Mouse (Mus musculus) CH12.LX (cell line): ENCODE measurements around the gene Pex12. TPM values are rescaled to one million over a fixed set of nuclear protein-coding genes. Genes with fewer than 3 reads are reported as not detected.

Source experiments
- DNase-seq: peaks from one replicate; pipeline ENCODE4 v3.0.0-alpha.2; 2013; ENCODE audit errors: extremely low read depth
- H3K27ac ChIP-seq: 2 replicates; pipeline ENCODE4 v1.5.1; 2012; ENCODE audit warnings: low read depth, mild to moderate bottlenecking, control low read depth, moderate library complexity; ENCODE audit not compliant: insufficient read depth
- H3K27me3 ChIP-seq: replicated peaks from 2 replicates; pipeline ENCODE3; 2012; ENCODE audit warnings: inconsistent platforms
- H3K36me3 ChIP-seq, 2 experiments: replicated peaks in 1 of 2; 2 replicates each; pipeline versions ENCODE3 to v1.6.1; 2012; ENCODE audit warnings: inconsistent platforms in 1 of 2, low read length in 1 of 2, mild to moderate bottlenecking in 1 of 2, mixed read lengths in 1 of 2, moderate library complexity in 1 of 2; ENCODE audit not compliant: control insufficient read depth in 1 of 2, insufficient read depth in 1 of 2
- H3K4me1 ChIP-seq, 2 experiments: 2 replicates each; pipeline ENCODE4 v1.6.1; 2012; ENCODE audit warnings: inconsistent platforms in 1 of 2, moderate library complexity in 1 of 2; ENCODE audit not compliant: insufficient read depth in 2 of 2, control insufficient read depth in 1 of 2
- H3K4me2 ChIP-seq: 2 replicates; pipeline ENCODE4 v1.6.1; 2012; ENCODE audit warnings: low read depth, mild to moderate bottlenecking, control low read depth; ENCODE audit not compliant: poor library complexity, insufficient read depth, severe bottlenecking
- H3K4me3 ChIP-seq, 3 experiments: fragments of 150-350 bp in 1 of 3; sonication (generic) in 1 of 3; replicated peaks in 1 of 3; 2 replicates each; pipeline versions ENCODE3 to v1.5.1; 2011 to 2012; ENCODE audit warnings: low read depth in 2 of 3, low read length in 2 of 3, mild to moderate bottlenecking in 2 of 3, moderate library complexity in 2 of 3, control low read depth in 1 of 3, improper control_type of control experiment in 1 of 3, inconsistent platforms in 1 of 3, mixed read lengths in 1 of 3; ENCODE audit not compliant: poor library complexity in 1 of 3
- H3K79me2 ChIP-seq: replicated peaks from 2 replicates; pipeline ENCODE4 v1.6.1; 2012; ENCODE audit warnings: mild to moderate bottlenecking, moderate library complexity; ENCODE audit not compliant: control insufficient read depth, poor library complexity, insufficient read depth, severe bottlenecking; ENCODE audit errors: extremely low read depth
- H3K9ac ChIP-seq: 2 replicates; pipeline ENCODE4 v1.6.1; 2012; ENCODE audit warnings: low read depth, mild to moderate bottlenecking, control low read depth, moderate library complexity; ENCODE audit not compliant: insufficient read depth
- H3K9me3 ChIP-seq: replicated peaks from 2 replicates; pipeline ENCODE3; 2012; ENCODE audit warnings: low read length, inconsistent platforms, mixed read lengths
- BHLHE40 ChIP-seq: IDR thresholded peaks from 2 replicates; pipeline ENCODE4 v1.6.1; 2011; ENCODE audit warnings: mild to moderate bottlenecking, low read depth, low read length, improper control_type of control experiment
- CHD1 ChIP-seq: IDR thresholded peaks from 2 replicates; pipeline ENCODE4 v1.6.1; 2012; ENCODE audit warnings: low read depth, low read length, improper control_type of control experiment, inconsistent platforms
- CHD2 ChIP-seq: IDR thresholded peaks from 2 replicates; pipeline ENCODE4 v1.6.1; 2011; ENCODE audit warnings: low read length, improper control_type of control experiment
- E2F4 ChIP-seq: IDR thresholded peaks from 2 replicates; pipeline ENCODE4 v1.6.1; 2011; ENCODE audit warnings: low read depth, low read length, improper control_type of control experiment; ENCODE audit not compliant: insufficient replicate concordance
- EP300 ChIP-seq: IDR thresholded peaks from 2 replicates; pipeline ENCODE4 v1.6.1; 2011; ENCODE audit warnings: low read length, improper control_type of control experiment
- ETS1 ChIP-seq: conservative IDR thresholded peaks from 2 replicates; pipeline ENCODE4 v1.6.1; 2012; ENCODE audit warnings: low read depth, mild to moderate bottlenecking, inconsistent platforms, low read length, improper control_type of control experiment, moderate library complexity
- GABPA ChIP-seq: IDR thresholded peaks from 2 replicates; pipeline ENCODE4 v1.6.1; 2012; ENCODE audit warnings: low read depth, low read length, improper control_type of control experiment, inconsistent platforms; ENCODE audit not compliant: insufficient replicate concordance
- HCFC1 ChIP-seq: IDR thresholded peaks from 2 replicates; pipeline ENCODE4 v1.6.1; 2012; ENCODE audit warnings: low read depth, mild to moderate bottlenecking, inconsistent platforms, low read length, improper control_type of control experiment
- IRF4 ChIP-seq: IDR thresholded peaks from 2 replicates; pipeline ENCODE4 v1.6.1; 2014; ENCODE audit warnings: low read depth, mild to moderate bottlenecking, inconsistent platforms, low read length, improper control_type of control experiment
- JUND ChIP-seq: conservative IDR thresholded peaks from 2 replicates; pipeline ENCODE4 v1.6.1; 2011; ENCODE audit warnings: low read depth, low read length, improper control_type of control experiment
- KAT2A ChIP-seq: IDR thresholded peaks from 2 replicates; pipeline ENCODE4 v1.6.1; 2012; ENCODE audit warnings: low read length, improper control_type of control experiment, inconsistent platforms; ENCODE audit not compliant: insufficient replicate concordance
- MAFK ChIP-seq: IDR thresholded peaks from 2 replicates; pipeline ENCODE4 v1.6.1; 2011; ENCODE audit warnings: low read length, improper control_type of control experiment; ENCODE audit not compliant: insufficient replicate concordance
- MAX ChIP-seq: IDR thresholded peaks from 2 replicates; pipeline ENCODE4 v1.6.1; 2011; ENCODE audit warnings: low read length, improper control_type of control experiment
- MAZ ChIP-seq: IDR thresholded peaks from 2 replicates; pipeline ENCODE4 v1.6.1; 2012; ENCODE audit warnings: low read depth, mild to moderate bottlenecking, inconsistent platforms, low read length, improper control_type of control experiment, moderate library complexity
- MEF2A ChIP-seq: IDR thresholded peaks from 2 replicates; pipeline ENCODE4 v1.6.1; 2014; ENCODE audit warnings: low read depth, mild to moderate bottlenecking, inconsistent platforms, low read length, improper control_type of control experiment, borderline replicate concordance
- MXI1 ChIP-seq: IDR thresholded peaks from 2 replicates; pipeline ENCODE4 v1.6.1; 2011; ENCODE audit warnings: mild to moderate bottlenecking, low read depth, low read length, improper control_type of control experiment
- NELFE ChIP-seq: IDR thresholded peaks from 2 replicates; pipeline ENCODE4 v1.6.1; 2011; ENCODE audit warnings: low read depth, low read length, improper control_type of control experiment
- NRF1 ChIP-seq: IDR thresholded peaks from 2 replicates; pipeline ENCODE4 v1.6.1; 2014; ENCODE audit warnings: low read depth, mild to moderate bottlenecking, inconsistent platforms, low read length, improper control_type of control experiment, moderate library complexity
- SIN3A ChIP-seq: IDR thresholded peaks from 2 replicates; pipeline ENCODE4 v1.6.1; 2012; ENCODE audit warnings: low read length, improper control_type of control experiment, inconsistent platforms
- TBP ChIP-seq: conservative IDR thresholded peaks from 2 replicates; pipeline ENCODE4 v1.6.1; 2011; ENCODE audit warnings: low read depth, low read length, improper control_type of control experiment
- TCF12 ChIP-seq: IDR thresholded peaks from 2 replicates; pipeline ENCODE4 v1.6.1; 2014; ENCODE audit warnings: low read depth, mild to moderate bottlenecking, inconsistent platforms, low read length, improper control_type of control experiment
- UBTF ChIP-seq: IDR thresholded peaks from 2 replicates; pipeline ENCODE4 v1.6.1; 2012; ENCODE audit warnings: low read depth, mild to moderate bottlenecking, inconsistent platforms, low read length, improper control_type of control experiment, moderate library complexity
- USF1 ChIP-seq: IDR thresholded peaks from 2 replicates; pipeline ENCODE4 v1.6.1; 2014; ENCODE audit warnings: low read depth, mild to moderate bottlenecking, inconsistent platforms, low read length, improper control_type of control experiment
- USF2 ChIP-seq: conservative IDR thresholded peaks from 2 replicates; pipeline ENCODE4 v1.6.1; 2011; ENCODE audit warnings: low read depth, low read length, improper control_type of control experiment
- ZMIZ1 ChIP-seq: IDR thresholded peaks from 2 replicates; pipeline ENCODE4 v1.6.1; 2012; ENCODE audit warnings: low read depth, mild to moderate bottlenecking, inconsistent platforms, low read length, improper control_type of control experiment
- ZNF384 ChIP-seq: IDR thresholded peaks from 2 replicates; pipeline ENCODE4 v1.6.1; 2012; ENCODE audit warnings: low read depth, low read length, improper control_type of control experiment, inconsistent platforms
- dilution Hi-C: fragments of 300-500 bp; cut with MboI; formaldehyde crosslinking; loops from 2 replicates; pipeline ENCODE4 v1.14.3; 2020; ENCODE audit warnings: low sequenced_read_pairs; ENCODE audit not compliant: extremely low pct_unique_long_range_greater_than_20kb, extremely low pct_ligation_motif_present
- in situ Hi-C: fragments of 300-500 bp; cut with MboI; formaldehyde crosslinking; loops from 3 replicates; pipeline ENCODE4 v1.14.3; 2019; ENCODE audit warnings: low sequenced_read_pairs, low pct_ligation_motif_present, low pct_unique_long_range_greater_than_20kb, mixed read lengths
- polyA plus RNA-seq: library from polyadenylated mRNA; unstranded; fragments of >175 nt; gene quantifications from 2 replicates; pipeline ENCODE4 v1.2.1, GENCODE M21; 2012; ENCODE audit warnings: low read depth; ENCODE audit not compliant: insufficient read length
- total RNA-seq, 2 experiments: library from RNA; depleted of rRNA; stranded (reverse); fragments of 300-350 nt in 1 of 2; fragments of >200 nt in 1 of 2; gene quantifications; 2 replicates each; pipeline ENCODE4 v1.2.3; 2012 to 2014

Gene Pex12
- total and polyA plus RNA-seq, 3 experiments: 8.2 to 30.7 (median 9.5) TPM

- no peaks in the 10 kb centered on the region for H3K9me3 ChIP-seq
- no peaks in the 10 kb centered on the region for H3K27me3 ChIP-seq
- no peak overlapping the region for H3K4me3 ChIP-seq
- peaks cover 39 to 81% of the 10 kb centered on the region in 2 experiments for H3K36me3 ChIP-seq
- no peak overlapping the region for H3K4me2 ChIP-seq
- H3K4me1 ChIP-seq: peaks cover 0 to 26% of the 10 kb centered on the region in 2 experiments; a peak in 2 of 4 replicates
- no peak for DNase-seq
- in situ Hi-C loops (no loop called here), dilution Hi-C loops (no loop called here)
- H3K79me2 ChIP-seq: peaks cover 50% of the 10 kb centered on the region
- TF ChIP-seq ETS1 (no peak), MEF2A (no peak), TCF12 (no peak), ZNF384 (no peak), MXI1 (no peak), UBTF (no peak), MAX (no peak), JUND (no peak), GABPA (no peak), E2F4 (no peak), USF1 (no peak), NRF1 (no peak), USF2 (no peak), IRF4 (no peak)
- H3K9ac ChIP-seq: no peak overlapping the region
- H3K27ac ChIP-seq: no peak overlapping the region
Measured at GRCm38 (mm10) chr11:83312471-83312870, 10.1 kb upstream of the Pex12 start.

GRCm38 (mm10) chr11:83306700-83307253 lies 4.4 kb upstream of the Pex12 start:
- Histone ChIP-seq H3K4me1 (peaks cover 5 to 61% of the 10 kb centered on the region in 2 experiments), H3K27ac (no peak overlapping the region), H3K79me2 (peaks cover 57% of the 10 kb centered on the region), H3K36me3 (peaks cover 15 to 32% of the 10 kb centered on the region in 2 experiments), H3K27me3 (no peaks in the 10 kb centered on the region), H3K9ac (no peak overlapping the region), H3K4me3 (no peak overlapping the region), H3K9me3 (no peaks in the 10 kb centered on the region), H3K4me2 (no peak overlapping the region)
- no peak for DNase-seq
- dilution Hi-C loops: no loop called here
- in situ Hi-C loops: no loop called here
- TF ChIP-seq KAT2A (no peak), MAX (peak; percentile 61), SIN3A (peak; percentile 83), HCFC1 (no peak; the same call in 1 of the 2 replicates), TBP (no peak), TCF12 (0 out of 2 replicates have a peak, but pooled peaks have one; percentile 24), MAFK (no peak), MAZ (0 out of 2 replicates have a peak, but pooled peaks have one; percentile 38), CHD1 (no peak), ETS1 (0 out of 2 replicates have a peak, but pooled peaks have one; percentile 16), MXI1 (peak; percentile 72; the same call in 1 of the 2 replicates), IRF4 (peak; percentile 92), JUND (no peak), CHD2 (no peak), USF1 (peak; percentile 48), ZMIZ1 (no peak), BHLHE40 (peak; percentile 22), EP300 (peak; percentile 71), NELFE (no peak), ZNF384 (no peak), NRF1 (0 out of 2 replicates have a peak, but pooled peaks have one; percentile 12)
